Mouse (Mus musculus) 416B (cell line): ENCODE results near the gene Ndc80.
"Not testable (repeated sequence)": the region's sequence is repeated elsewhere in the genome, so short reads cannot be mapped to it uniquely, and the experiment has no call there.

Experiments used
- DNase-seq: peaks from one replicate; pipeline ENCODE4 v3.0.0; 2011; ENCODE audit warnings: low read depth

Ndc80 gene

DNA sequence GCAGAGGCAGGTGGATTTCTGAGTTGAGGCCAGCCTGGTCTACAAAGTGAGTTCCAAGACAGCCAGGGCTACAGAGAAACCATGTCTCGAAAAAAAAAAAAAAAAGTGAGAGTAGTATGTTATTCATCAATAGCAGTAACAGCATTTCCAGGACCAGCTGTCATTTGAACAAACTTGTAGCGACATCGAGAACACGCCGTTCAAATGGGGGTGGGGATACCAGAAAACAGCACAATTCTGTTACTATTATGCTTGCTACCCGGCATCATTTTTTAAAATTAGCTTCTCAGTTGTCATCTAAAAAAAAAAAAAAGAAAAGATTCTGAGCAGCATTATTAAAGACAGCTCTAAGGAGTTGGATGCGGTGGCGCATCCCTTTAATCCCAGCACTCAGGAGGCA is 49.2 kb downstream of the Ndc80 start:
- DNase-seq, result no peak

GRCm38 (mm10) chr17:71476346-71477020 is 50.2 kb downstream of the Ndc80 start:
- DNase-seq, result peak; percentile 65

DNA sequence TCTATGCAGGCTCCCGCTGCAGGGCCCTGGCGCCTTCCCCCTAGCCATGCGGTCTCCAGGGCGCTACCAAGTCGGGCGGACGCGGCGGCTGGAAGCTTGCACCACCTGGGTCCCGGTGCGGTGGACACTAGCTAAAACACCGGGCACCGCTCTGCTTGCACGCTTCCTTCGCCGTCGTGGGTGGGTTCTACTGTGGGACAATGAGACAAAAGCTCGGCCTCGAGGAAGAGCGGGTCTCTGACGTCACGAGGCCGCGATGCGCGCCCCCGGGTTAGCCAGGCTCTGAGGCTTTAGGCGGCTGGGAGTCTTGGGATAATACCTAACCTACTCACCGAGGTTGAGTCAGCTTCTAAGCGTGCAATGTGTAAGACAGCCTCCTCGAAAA is 51.0 kb downstream of the Ndc80 start:
- DNase-seq, result peak; percentile 68

- DNase-seq, result peak; percentile 96
Measured at GRCm38 (mm10) chr17:71474762-71475704, 51.6 kb downstream of the Ndc80 start, which contains the start of gene Smchd1. Gene Smchd1, minus strand, starts transcription at chr17:71475343.

- peak; percentile 30 for DNase-seq
Measured at GRCm38 (mm10) chr17:71474128-71474527, 52.5 kb downstream of the Ndc80 start.

DNA sequence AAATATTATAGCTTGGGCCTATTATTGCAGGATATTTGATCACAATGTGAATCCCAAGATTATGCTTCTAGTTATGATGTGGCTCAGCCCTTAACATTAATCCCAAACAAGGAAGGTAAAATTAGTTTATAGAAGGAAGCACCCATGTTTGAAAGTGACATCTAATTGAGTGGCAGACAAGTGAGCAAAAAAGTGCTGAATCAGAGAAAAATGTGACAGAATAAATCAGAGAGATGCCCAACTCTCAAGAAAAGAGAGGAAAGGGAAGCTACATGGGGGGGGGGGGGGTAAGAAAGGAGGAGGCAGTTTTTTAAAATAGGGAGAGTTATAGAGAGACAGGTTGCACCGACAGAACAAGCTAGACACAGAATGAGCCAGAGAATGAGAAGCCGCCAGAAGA is 55.4 kb downstream of the Ndc80 start:
- DNase-seq, result no peak

DNA sequence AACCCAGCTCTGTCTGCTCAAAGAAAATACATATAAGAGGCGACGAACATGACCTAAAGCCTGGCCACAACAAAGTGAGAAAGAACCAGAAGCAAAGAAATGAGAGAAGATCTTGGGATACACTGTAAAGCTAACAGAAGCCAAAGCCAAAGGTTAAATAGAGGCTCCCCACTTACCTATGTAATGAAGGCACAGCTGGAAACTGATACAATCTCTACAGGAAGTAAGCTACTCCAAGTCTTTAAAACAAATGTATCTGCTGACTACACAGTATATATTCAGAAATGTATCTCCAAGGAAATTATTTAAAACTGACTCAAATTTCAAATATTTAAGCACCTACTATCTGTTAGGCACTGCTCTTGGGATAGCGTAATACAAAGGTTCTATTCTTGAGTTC is 66.3 kb downstream of the Ndc80 start:
- DNase-seq, result no peak

GRCm38 (mm10) chr17:71459818-71460217 is 66.8 kb downstream of the Ndc80 start, which contains the start of gene Gm4707:
Gene Gm4707, minus strand, starts transcription at chr17:71459918.
- no peak for DNase-seq

- not testable (repeated sequence) for DNase-seq
Measured at GRCm38 (mm10) chr17:71457361-71457760, 69.3 kb downstream of the Ndc80 start.
